Mouse (Mus musculus) embryonic facial prominence, embryonic 14.5 days (tissue): ENCODE data around the gene Smox. TPM values are rescaled to one million over a fixed set of nuclear protein-coding genes. Genes with fewer than 3 reads are reported as not detected.

Source experiments
- ATAC-seq: fragments of 200-750 bp; cut with Nextera tagmentation; 2 replicates; pipeline ENCODE4 v1.8.0; 2017; ENCODE audit warnings: low read depth, moderate number of reproducible peaks, moderate TSS enrichment
- DNase-seq: peaks from one replicate; pipeline ENCODE4 v3.0.0-alpha.2; 2015; ENCODE audit warnings: low spot score
- H3K27ac ChIP-seq: fragments of 300-500 bp; sonication (generic); replicated peaks from 2 replicates; pipeline ENCODE4 v1.5.1; 2014; ENCODE audit warnings: low read depth, mild to moderate bottlenecking, low read length, moderate library complexity
- H3K27me3 ChIP-seq: fragments of 300-500 bp; sonication (generic); replicated peaks from 2 replicates; pipeline ENCODE4 v1.6.1; 2014; ENCODE audit warnings: low read length; ENCODE audit not compliant: control insufficient read depth, insufficient read depth
- H3K36me3 ChIP-seq: fragments of 300-500 bp; sonication (generic); 2 replicates; pipeline ENCODE4 v1.6.1; 2014; ENCODE audit warnings: low read length, mixed read lengths; ENCODE audit not compliant: control insufficient read depth, insufficient read depth
- H3K4me1 ChIP-seq: fragments of 300-500 bp; sonication (generic); 2 replicates; pipeline ENCODE4 v1.6.1; 2014; ENCODE audit warnings: antibody characterized with exemption, low read length; ENCODE audit not compliant: control insufficient read depth, insufficient read depth
- H3K4me2 ChIP-seq: fragments of 300-500 bp; sonication (generic); 2 replicates; pipeline ENCODE4 v1.6.1; 2014; ENCODE audit warnings: low read depth, mild to moderate bottlenecking, low read length, moderate library complexity, mixed read lengths
- H3K4me3 ChIP-seq: fragments of 300-500 bp; sonication (generic); 2 replicates; pipeline ENCODE4 v1.5.1; 2014; ENCODE audit warnings: low read depth, mild to moderate bottlenecking, low read length
- H3K9ac ChIP-seq: fragments of 300-500 bp; sonication (generic); 2 replicates; pipeline ENCODE4 v1.6.1; 2014; ENCODE audit warnings: low read depth, mild to moderate bottlenecking, low read length, moderate library complexity, mixed read lengths
- H3K9me3 ChIP-seq: fragments of 300-500 bp; sonication (generic); 2 replicates; pipeline ENCODE4 v1.6.1; 2016; ENCODE audit warnings: low read length; ENCODE audit not compliant: control insufficient read depth
- WGBS: fragments of 180-500 bp; shearing (Covaris S2); extraction: QIAGEN DNeasy Blood & Tissue Kit; methylation state at CpG from one replicate; pipeline ENCODE4 v1.1.7; 2014; 5-methylcytosine and 5-hydroxymethylcytosine counted together
- polyA plus RNA-seq: library from polyadenylated mRNA; unstranded; fragments of >200 nt; fragmentation: Nextera tagmentation; extraction: Ambion mirVana; gene quantifications from 2 replicates; pipeline ENCODE4 v1.2.1, GENCODE M21; 2014

Gene Smox
- polyA plus RNA-seq, 1 experiment from 2014 or later, result 28.9 TPM

GRCm38 (mm10) chr2:131478349-131478748, 12.9 kb upstream of the Smox start:
- DNase-seq, result no peak
- H3K9ac ChIP-seq, result no peak overlapping the region
- H3K4me3 ChIP-seq, result no peak overlapping the region
- WGBS, result 79% methylated on average over 8 of the region's 8 CpGs
- H3K4me1 ChIP-seq, result peaks cover 7% of the 10 kb centered on the region; the same call in 1 of the 2 replicates
- H3K27ac ChIP-seq, result no peak overlapping the region
- no peaks in the 10 kb centered on the region for H3K36me3 ChIP-seq
- no peaks in the 10 kb centered on the region for H3K27me3 ChIP-seq
- H3K4me2 ChIP-seq, result no peak overlapping the region
- 0 out of 2 replicates have a peak, but pooled peaks cover 5% of the 10 kb centered on the region for H3K9me3 ChIP-seq
- ATAC-seq, result peak; percentile 12; the same call in 1 of the 2 replicates

- 0 out of 2 replicates have a peak, but pooled peaks cover 5% of the 10 kb centered on the region for H3K9me3 ChIP-seq
- no peak overlapping the region for H3K27ac ChIP-seq
- no peak for ATAC-seq
- H3K36me3 ChIP-seq, result no peaks in the 10 kb centered on the region
- no peak for DNase-seq
- no peaks in the 10 kb centered on the region for H3K27me3 ChIP-seq
- H3K4me2 ChIP-seq, result no peak overlapping the region
- H3K9ac ChIP-seq, result no peak overlapping the region
- H3K4me1 ChIP-seq, result peaks cover 12% of the 10 kb centered on the region; the same call in 1 of the 2 replicates
- WGBS, result 89% methylated on average over 4 of the region's 4 CpGs
- H3K4me3 ChIP-seq, result no peak overlapping the region
These were observed 12.4 kb upstream of the Smox start for GRCm38 (mm10) chr2:131478916-131479315.

GRCm38 (mm10) chr2:131481733-131482132, 9.6 kb upstream of the Smox start:
- Histone ChIP-seq H3K27ac (no peak overlapping the region), H3K4me1 (peaks cover 12% of the 10 kb centered on the region; the same call in 1 of the 2 replicates), H3K27me3 (no peaks in the 10 kb centered on the region), H3K9ac (no peak overlapping the region), H3K36me3 (no peaks in the 10 kb centered on the region), H3K4me2 (no peak overlapping the region), H3K9me3 (0 out of 2 replicates have a peak, but pooled peaks cover 5% of the 10 kb centered on the region), H3K4me3 (no peak overlapping the region)
- WGBS, result 24% methylated on average over 1 of the region's 1 CpGs
- no peak for DNase-seq
- ATAC-seq, result no peak

- H3K9me3 ChIP-seq, result 0 out of 2 replicates have a peak, but pooled peaks cover 5% of the 10 kb centered on the region
- WGBS, result 39% methylated on average over 6 of the region's 6 CpGs
- H3K36me3 ChIP-seq, result no peaks in the 10 kb centered on the region
- no peaks in the 10 kb centered on the region for H3K27me3 ChIP-seq
- no peak overlapping the region for H3K4me3 ChIP-seq
- H3K4me1 ChIP-seq, result peaks cover 12% of the 10 kb centered on the region; the same call in 1 of the 2 replicates
- ATAC-seq (peak; percentile 56; the same call in 1 of the 2 replicates), DNase-seq (peak; percentile 78)
- H3K4me2 ChIP-seq, result no peak overlapping the region
- H3K9ac ChIP-seq, result no peak overlapping the region
- H3K27ac ChIP-seq, result no peak overlapping the region; the same call in 1 of the 2 replicates
These were observed 8.8 kb upstream of the Smox start for GRCm38 (mm10) chr2:131482478-131482877.

- 60% methylated on average over 7 of the region's 7 CpGs for WGBS
- Histone ChIP-seq H3K4me2 (no peak overlapping the region), H3K27me3 (no peaks in the 10 kb centered on the region), H3K9ac (no peak overlapping the region), H3K9me3 (0 out of 2 replicates have a peak, but pooled peaks cover 5% of the 10 kb centered on the region), H3K36me3 (no peaks in the 10 kb centered on the region), H3K27ac (no peak overlapping the region), H3K4me1 (peaks cover 12% of the 10 kb centered on the region; the same call in 1 of the 2 replicates), H3K4me3 (no peak overlapping the region)
- DNase-seq (no peak), ATAC-seq (no peak)
These were observed 7.7 kb upstream of the Smox start for GRCm38 (mm10) chr2:131483562-131483961.

GRCm38 (mm10) chr2:131484182-131484581, 7.1 kb upstream of the Smox start:
- Histone ChIP-seq H3K27ac (no peak overlapping the region), H3K4me1 (peaks cover 12% of the 10 kb centered on the region; the same call in 1 of the 2 replicates), H3K4me2 (no peak overlapping the region), H3K9ac (no peak overlapping the region), H3K9me3 (0 out of 2 replicates have a peak, but pooled peaks cover 3% of the 10 kb centered on the region), H3K36me3 (no peaks in the 10 kb centered on the region), H3K27me3 (no peaks in the 10 kb centered on the region), H3K4me3 (no peak overlapping the region)
- ATAC-seq, result no peak
- DNase-seq, result no peak
- 66% methylated on average over 6 of the region's 6 CpGs for WGBS

GRCm38 (mm10) chr2:131485126-131485525, 6.2 kb upstream of the Smox start:
- DNase-seq (no peak), ATAC-seq (no peak)
- Histone ChIP-seq H3K36me3 (no peaks in the 10 kb centered on the region), H3K4me3 (no peak overlapping the region), H3K27me3 (no peaks in the 10 kb centered on the region), H3K9me3 (no peaks in the 10 kb centered on the region), H3K27ac (no peak overlapping the region), H3K4me1 (peaks cover 12% of the 10 kb centered on the region; the same call in 1 of the 2 replicates), H3K9ac (no peak overlapping the region), H3K4me2 (no peak overlapping the region)
- 86% methylated on average over 15 of the region's 15 CpGs for WGBS

GRCm38 (mm10) chr2:131486046-131486445, 5.2 kb upstream of the Smox start:
- Histone ChIP-seq H3K27me3 (no peaks in the 10 kb centered on the region), H3K27ac (no peak overlapping the region), H3K9me3 (no peaks in the 10 kb centered on the region), H3K9ac (no peak overlapping the region), H3K4me3 (no peak overlapping the region), H3K36me3 (no peaks in the 10 kb centered on the region), H3K4me2 (no peak overlapping the region), H3K4me1 (peaks cover 12% of the 10 kb centered on the region; the same call in 1 of the 2 replicates)
- ATAC-seq (no peak), DNase-seq (no peak)
- 75% methylated on average over 3 of the region's 3 CpGs for WGBS

- Histone ChIP-seq H3K36me3 (no peaks in the 10 kb centered on the region), H3K9me3 (no peaks in the 10 kb centered on the region), H3K27ac (no peak overlapping the region), H3K4me3 (no peak overlapping the region), H3K4me1 (peaks cover 12% of the 10 kb centered on the region; the same call in 1 of the 2 replicates), H3K4me2 (no peak overlapping the region), H3K27me3 (no peaks in the 10 kb centered on the region), H3K9ac (no peak overlapping the region)
- no peak for DNase-seq
- no peak for ATAC-seq
- WGBS, result 62% methylated on average over 5 of the region's 5 CpGs
These were observed 4.0 kb upstream of the Smox start for GRCm38 (mm10) chr2:131487337-131487736.
